Mouse (Mus musculus): ENCODE measurements around the gene Zfp444. TPM values are rescaled to one million over a fixed set of nuclear protein-coding genes. Genes with fewer than 3 reads are reported as not detected.
"Not testable (repeated sequence)": the region's sequence is repeated elsewhere in the genome, so short reads cannot be mapped to it uniquely, and the experiment has no call there.

Gene Zfp444
- polyA plus RNA-seq, 1 experiment from 2014 or later, result 41.1 TPM

DNA sequence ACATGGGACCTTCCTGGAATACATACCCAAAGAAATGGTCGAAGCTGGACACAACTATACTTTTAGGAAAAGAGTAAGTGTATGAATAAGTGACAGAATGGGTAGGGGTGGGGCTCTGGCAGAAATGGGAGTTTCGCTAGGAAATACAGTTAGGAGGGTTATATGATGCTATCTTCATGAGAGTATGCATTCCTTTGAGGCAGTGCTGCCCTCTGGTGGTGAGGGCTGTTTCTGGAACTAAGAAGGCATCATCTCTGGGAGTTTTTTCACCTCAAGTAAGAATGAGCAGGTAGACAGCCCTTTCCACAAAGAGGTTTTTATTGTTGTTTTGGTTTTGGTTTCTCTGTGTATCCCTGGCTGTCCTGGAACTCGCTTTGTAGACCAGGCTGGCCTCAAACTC, 19.4 kb downstream of the Zfp444 start:
- TF ChIP-seq EP300 (IDR thresholded peaks at IDR 0.05), result no peak
- peak; percentile 85 for TF ChIP-seq CTCF (IDR thresholded peaks at IDR 0.05)
- no peaks in the 10 kb centered on the region for H3K27me3 ChIP-seq (replicated peaks; ENCODE audit: insufficient read depth, low read length)
- no peak overlapping the region for H3K4me3 ChIP-seq (ENCODE audit: low read depth, low read length)
- no peaks in the 10 kb centered on the region for H3K9me3 ChIP-seq (ENCODE audit: low read length)
- no peaks in the 10 kb centered on the region for H3K4me1 ChIP-seq (ENCODE audit: insufficient read depth, low read depth, low read length)
- H3K27ac ChIP-seq (ENCODE audit: low read length), result no peak overlapping the region
- DNase-seq (ENCODE audit: low spot score), result peak; percentile 77
- peak; percentile 48 for ATAC-seq
- WGBS, result 23% methylated on average over 3 of the region's 3 CpGs
- no peak overlapping the region for H3K9ac ChIP-seq (replicated peaks; ENCODE audit: low read depth)
- H3K36me3 ChIP-seq (ENCODE audit: insufficient read depth, low read length), result 0 out of 2 replicates have a peak, but pooled peaks cover 11% of the 10 kb centered on the region
- H3K4me2 ChIP-seq (replicated peaks; ENCODE audit: low read depth, low read length), result no peak overlapping the region

DNA sequence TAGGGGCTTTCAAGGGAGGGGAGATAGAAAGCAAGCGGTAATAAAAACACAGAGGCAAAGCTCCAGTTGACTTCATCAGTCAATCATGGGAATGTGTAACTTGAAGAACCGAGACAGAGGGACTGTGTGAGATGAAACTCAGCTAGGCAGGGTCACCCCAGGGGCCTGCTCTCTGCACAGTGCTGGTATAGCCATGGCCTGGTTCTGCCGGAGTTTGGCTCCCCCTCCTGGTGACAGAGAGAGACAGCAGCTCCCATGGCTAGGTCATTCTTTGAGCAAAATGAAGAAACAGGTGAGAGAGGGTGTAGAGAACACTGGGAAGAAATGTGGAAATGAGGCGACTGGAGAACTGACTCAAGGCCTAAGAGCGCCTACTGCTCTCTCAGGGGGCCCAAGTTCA, 22.1 kb downstream of the Zfp444 start:
- no peak overlapping the region for H3K4me2 ChIP-seq (replicated peaks; ENCODE audit: low read depth, low read length)
- ATAC-seq (peak; percentile 80), DNase-seq (ENCODE audit: low spot score) (peak; percentile 52)
- H3K27me3 ChIP-seq (replicated peaks; ENCODE audit: insufficient read depth, low read length), result no peaks in the 10 kb centered on the region
- H3K4me1 ChIP-seq (ENCODE audit: insufficient read depth, low read depth, low read length), result no peaks in the 10 kb centered on the region
- TF ChIP-seq CTCF (IDR thresholded peaks at IDR 0.05) (peak; percentile 91), EP300 (IDR thresholded peaks at IDR 0.05) (no peak)
- H3K4me3 ChIP-seq (ENCODE audit: low read depth, low read length), result no peak overlapping the region
- H3K36me3 ChIP-seq (ENCODE audit: insufficient read depth, low read length), result 0 out of 2 replicates have a peak, but pooled peaks cover 7% of the 10 kb centered on the region
- WGBS, result 20% methylated on average over 5 of the region's 5 CpGs
- no peak overlapping the region for H3K9ac ChIP-seq (replicated peaks; ENCODE audit: low read depth)
- no peaks in the 10 kb centered on the region for H3K9me3 ChIP-seq (ENCODE audit: low read length)
- no peak overlapping the region for H3K27ac ChIP-seq (ENCODE audit: low read length)

DNA sequence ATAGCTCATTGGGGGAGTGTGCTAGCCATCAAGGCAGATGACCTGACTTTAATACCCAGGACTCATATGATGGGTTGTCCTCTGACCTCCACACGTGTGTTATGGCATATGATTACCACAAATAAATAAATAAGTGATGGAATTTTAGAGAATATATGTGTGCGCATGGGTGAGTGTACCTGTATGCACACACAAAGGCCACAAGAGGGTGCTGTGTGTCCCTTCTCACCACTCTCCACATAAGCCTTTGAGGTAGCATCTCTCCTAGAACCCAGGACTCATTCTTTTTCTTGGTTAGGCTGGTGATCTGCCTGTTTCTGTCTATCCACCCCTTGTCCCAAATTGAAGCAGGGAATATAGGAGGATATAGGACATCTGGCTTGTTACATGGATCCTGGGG, 23.8 kb downstream of the Zfp444 start:
- no peaks in the 10 kb centered on the region for H3K27me3 ChIP-seq (replicated peaks; ENCODE audit: insufficient read depth, low read length)
- H3K9me3 ChIP-seq (ENCODE audit: low read length), result no peaks in the 10 kb centered on the region
- no peak for TF ChIP-seq EP300 (IDR thresholded peaks at IDR 0.05)
- TF ChIP-seq CTCF (IDR thresholded peaks at IDR 0.05), result peak; percentile 42
- H3K4me1 ChIP-seq (ENCODE audit: insufficient read depth, low read depth, low read length), result no peaks in the 10 kb centered on the region
- H3K4me2 ChIP-seq (replicated peaks; ENCODE audit: low read depth, low read length), result no peak overlapping the region
- WGBS, result 46% methylated on average over 2 of the region's 2 CpGs
- DNase-seq (ENCODE audit: low spot score), result no peak
- H3K4me3 ChIP-seq (ENCODE audit: low read depth, low read length), result no peak overlapping the region
- ATAC-seq, result no peak
- H3K36me3 ChIP-seq (ENCODE audit: insufficient read depth, low read length), result no peaks in the 10 kb centered on the region
- H3K9ac ChIP-seq (replicated peaks; ENCODE audit: low read depth), result no peak overlapping the region
- H3K27ac ChIP-seq (ENCODE audit: low read length), result no peak overlapping the region

DNA sequence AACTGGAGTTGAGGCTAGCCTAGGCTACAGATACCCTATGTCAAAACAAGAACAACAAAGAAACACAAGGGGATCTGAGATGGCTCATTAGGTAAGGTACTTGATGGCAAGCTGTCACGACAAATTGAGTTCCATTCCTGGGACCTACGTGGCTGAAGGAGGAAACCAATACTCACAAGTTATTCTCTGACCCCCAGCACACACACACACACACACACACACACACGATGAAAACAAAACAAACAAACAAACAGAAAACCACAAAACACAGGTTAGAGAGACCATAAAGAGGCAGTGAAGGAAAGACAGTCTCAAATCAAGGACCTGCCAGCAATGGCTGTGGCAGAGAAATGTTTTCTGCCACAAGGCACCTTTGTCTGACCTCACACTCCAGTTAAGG, 24.8 kb downstream of the Zfp444 start, which contains the start of gene Galp:
Gene Galp, plus strand, starts transcription at position 301 of the 400 bp plus-strand sequence.
- 57% methylated on average over 3 of the region's 3 CpGs for WGBS
- H3K9me3 ChIP-seq (ENCODE audit: low read length), result no peaks in the 10 kb centered on the region
- no peak within 1 kb of the TSS for H3K9ac ChIP-seq (replicated peaks; ENCODE audit: low read depth)
- no peaks in the 10 kb centered on the region for H3K36me3 ChIP-seq (ENCODE audit: insufficient read depth, low read length)
- H3K4me1 ChIP-seq (ENCODE audit: insufficient read depth, low read depth, low read length), result no peaks in the 10 kb centered on the region
- TF ChIP-seq CTCF (IDR thresholded peaks at IDR 0.05), result no peak
- no peak for TF ChIP-seq EP300 (IDR thresholded peaks at IDR 0.05)
- DNase-seq (ENCODE audit: low spot score) (no peak), ATAC-seq (no peak)
- H3K4me3 ChIP-seq (ENCODE audit: low read depth, low read length), result no peak within 1 kb of the TSS
- H3K27ac ChIP-seq (ENCODE audit: low read length), result no peak within 1 kb of the TSS
- no peak within 1 kb of the TSS for H3K4me2 ChIP-seq (replicated peaks; ENCODE audit: low read depth, low read length)
- no peaks in the 10 kb centered on the region for H3K27me3 ChIP-seq (replicated peaks; ENCODE audit: insufficient read depth, low read length)

DNA sequence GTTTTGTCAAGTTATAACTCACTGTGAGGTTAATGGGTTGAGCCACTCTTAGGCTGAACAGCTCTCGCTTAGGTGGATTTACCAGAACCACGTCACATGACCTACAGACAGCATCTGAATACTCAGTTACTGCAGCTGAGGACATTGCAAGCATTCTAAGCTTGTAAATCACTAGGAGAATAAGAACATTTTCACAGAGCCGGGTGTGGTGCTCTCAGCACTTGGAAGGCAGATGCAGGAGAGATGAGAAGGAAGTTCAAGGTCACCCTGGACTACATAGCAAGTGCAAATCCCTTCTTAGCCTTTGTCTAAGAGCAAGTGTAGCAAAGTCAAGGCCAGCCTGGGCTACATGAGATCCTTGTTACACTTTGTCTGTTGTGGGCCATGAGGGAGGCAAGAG, 32.2 kb downstream of the Zfp444 start:
- Histone ChIP-seq H3K27me3 (replicated peaks; ENCODE audit: insufficient read depth, low read length) (no peaks in the 10 kb centered on the region), H3K9ac (replicated peaks; ENCODE audit: low read depth) (no peak overlapping the region), H3K9me3 (ENCODE audit: low read length) (no peaks in the 10 kb centered on the region), H3K4me3 (ENCODE audit: low read depth, low read length) (no peak overlapping the region), H3K36me3 (ENCODE audit: insufficient read depth, low read length) (no peaks in the 10 kb centered on the region), H3K4me1 (ENCODE audit: insufficient read depth, low read depth, low read length) (no peaks in the 10 kb centered on the region), H3K27ac (ENCODE audit: low read length) (no peak overlapping the region), H3K4me2 (replicated peaks; ENCODE audit: low read depth, low read length) (no peak overlapping the region)
- no peak for DNase-seq (ENCODE audit: low spot score)
- no peak for ATAC-seq
- 71% methylated on average over 3 of the region's 3 CpGs for WGBS
- TF ChIP-seq CTCF (IDR thresholded peaks at IDR 0.05) (no peak), EP300 (IDR thresholded peaks at IDR 0.05) (no peak)

DNA sequence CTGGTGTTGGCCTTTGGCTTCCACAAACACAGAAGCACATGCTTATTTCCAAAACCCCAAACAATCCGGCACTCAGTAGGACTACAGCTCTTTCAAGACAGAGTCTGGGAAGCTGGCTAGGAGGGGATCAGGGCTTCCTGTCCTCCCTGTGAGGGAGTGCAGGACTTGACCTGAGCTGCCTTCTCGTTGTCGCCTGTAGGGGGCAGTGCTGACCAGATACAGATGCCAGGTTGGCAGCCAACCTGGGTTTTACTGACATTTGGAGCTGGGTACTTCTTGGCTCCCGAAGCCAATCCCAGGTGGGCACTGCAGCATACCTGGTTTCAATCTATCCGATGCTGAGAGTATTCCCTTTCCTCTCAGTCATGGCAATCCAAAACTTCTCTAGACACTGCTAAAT, 41.1 kb downstream of the Zfp444 start:
- Histone ChIP-seq H3K27me3 (replicated peaks; ENCODE audit: insufficient read depth, low read length) (no peaks in the 10 kb centered on the region), H3K4me1 (ENCODE audit: insufficient read depth, low read depth, low read length) (no peaks in the 10 kb centered on the region), H3K4me3 (ENCODE audit: low read depth, low read length) (no peak overlapping the region), H3K9ac (replicated peaks; ENCODE audit: low read depth) (no peak overlapping the region), H3K27ac (ENCODE audit: low read length) (no peak overlapping the region), H3K9me3 (ENCODE audit: low read length) (no peaks in the 10 kb centered on the region), H3K36me3 (ENCODE audit: insufficient read depth, low read length) (no peaks in the 10 kb centered on the region), H3K4me2 (replicated peaks; ENCODE audit: low read depth, low read length) (no peak overlapping the region)
- ATAC-seq (no peak), DNase-seq (ENCODE audit: low spot score) (no peak)
- WGBS, result 43% methylated on average over 5 of the region's 5 CpGs
- TF ChIP-seq EP300 (IDR thresholded peaks at IDR 0.05), result no peak
- TF ChIP-seq CTCF (IDR thresholded peaks at IDR 0.05), result peak; percentile 31; the same call in 1 of the 2 replicates

DNA sequence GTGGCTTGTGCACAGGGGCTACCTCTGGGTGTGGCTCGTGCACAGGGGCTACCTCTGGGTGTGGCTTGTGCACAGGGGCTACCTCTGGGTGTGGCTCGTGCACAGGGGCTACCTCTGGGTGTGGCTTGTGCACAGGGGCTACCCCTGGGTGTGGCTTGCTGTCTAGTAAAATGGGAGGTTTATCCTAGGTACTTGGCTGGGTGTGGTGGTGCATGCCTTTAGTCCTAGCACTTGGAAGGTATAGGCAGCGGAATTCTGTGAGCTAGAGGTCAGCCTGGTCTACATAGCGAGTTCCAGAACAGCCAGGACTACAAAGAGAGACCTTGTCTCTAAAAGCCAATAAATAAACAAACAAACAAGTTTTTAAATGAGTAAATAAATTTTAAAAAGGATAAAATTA, 42.7 kb downstream of the Zfp444 start:
- H3K4me1 ChIP-seq (ENCODE audit: insufficient read depth, low read depth, low read length); H3K9ac ChIP-seq (replicated peaks; ENCODE audit: low read depth); DNase-seq (ENCODE audit: low spot score); H3K27me3 ChIP-seq (replicated peaks; ENCODE audit: insufficient read depth, low read length); H3K4me3 ChIP-seq (ENCODE audit: low read depth, low read length); H3K36me3 ChIP-seq (ENCODE audit: insufficient read depth, low read length); ATAC-seq; H3K27ac ChIP-seq (ENCODE audit: low read length); H3K9me3 ChIP-seq (ENCODE audit: low read length); H3K4me2 ChIP-seq (replicated peaks; ENCODE audit: low read depth, low read length): not testable (repeated sequence)
- WGBS, result 65% methylated on average over 2 of the region's 4 CpGs

Data from lung, postnatal 0 days (tissue).